Mouse (Mus musculus): ENCODE results near the gene Vwf. TPM values are rescaled to one million over a fixed set of nuclear protein-coding genes. Genes with fewer than 3 reads are reported as not detected.

Vwf gene
- polyA plus RNA-seq, 1 experiment from 2014 or later, result 9.8 TPM

GRCm38 (mm10) chr6:125539423-125539822 lies 7.2 kb upstream of the Vwf start:
- H3K9me3 ChIP-seq (replicated peaks; ENCODE audit: control insufficient read depth, low read length, poor library complexity, severe bottlenecking), result no peaks in the 10 kb centered on the region
- no peak for ATAC-seq
- no peak overlapping the region for H3K27ac ChIP-seq (ENCODE audit: low read length)
- H3K27me3 ChIP-seq (ENCODE audit: control insufficient read depth, insufficient read depth, low read depth, low read length), result no peaks in the 10 kb centered on the region
- H3K4me2 ChIP-seq (ENCODE audit: low read length), result no peak overlapping the region
- no peak overlapping the region for H3K9ac ChIP-seq (ENCODE audit: low read depth, low read length)
- no peaks in the 10 kb centered on the region for H3K4me1 ChIP-seq (ENCODE audit: control insufficient read depth, insufficient read depth, low read length)
- H3K36me3 ChIP-seq (ENCODE audit: control insufficient read depth, insufficient read depth, low read length), result no peaks in the 10 kb centered on the region
- 75% methylated on average over 8 of the region's 8 CpGs for WGBS
- H3K4me3 ChIP-seq (ENCODE audit: low read depth, low read length), result no peak overlapping the region

DNA sequence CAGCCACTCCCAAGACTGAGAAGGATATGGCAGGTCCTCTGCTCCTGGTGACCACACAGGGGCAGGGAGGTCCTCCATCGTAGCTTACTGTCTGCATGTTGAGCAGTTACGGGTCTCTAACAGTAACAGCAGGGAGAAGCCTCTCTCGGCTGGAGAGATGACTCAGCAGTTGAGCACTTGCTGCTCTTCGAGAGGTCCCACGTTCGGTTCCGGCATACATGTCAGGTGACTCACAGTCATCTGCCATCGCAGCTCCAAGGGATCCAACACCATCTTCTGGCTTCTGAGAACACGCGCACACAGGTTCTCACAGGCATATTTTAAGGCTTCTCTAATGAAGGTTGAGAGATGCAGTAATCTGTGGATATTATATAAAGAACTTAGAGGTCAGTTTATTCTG lies 6.4 kb upstream of the Vwf start:
- H3K27ac ChIP-seq (ENCODE audit: low read length), result no peak overlapping the region
- 93% methylated on average over 10 of the region's 10 CpGs for WGBS
- H3K4me3 ChIP-seq (ENCODE audit: low read depth, low read length), result no peak overlapping the region
- H3K4me2 ChIP-seq (ENCODE audit: low read length), result no peak overlapping the region
- no peak overlapping the region for H3K9ac ChIP-seq (ENCODE audit: low read depth, low read length)
- H3K27me3 ChIP-seq (ENCODE audit: control insufficient read depth, insufficient read depth, low read depth, low read length), result no peaks in the 10 kb centered on the region
- no peaks in the 10 kb centered on the region for H3K36me3 ChIP-seq (ENCODE audit: control insufficient read depth, insufficient read depth, low read length)
- H3K4me1 ChIP-seq (ENCODE audit: control insufficient read depth, insufficient read depth, low read length), result no peaks in the 10 kb centered on the region
- H3K9me3 ChIP-seq (replicated peaks; ENCODE audit: control insufficient read depth, low read length, poor library complexity, severe bottlenecking), result no peaks in the 10 kb centered on the region
- ATAC-seq, result no peak

DNA sequence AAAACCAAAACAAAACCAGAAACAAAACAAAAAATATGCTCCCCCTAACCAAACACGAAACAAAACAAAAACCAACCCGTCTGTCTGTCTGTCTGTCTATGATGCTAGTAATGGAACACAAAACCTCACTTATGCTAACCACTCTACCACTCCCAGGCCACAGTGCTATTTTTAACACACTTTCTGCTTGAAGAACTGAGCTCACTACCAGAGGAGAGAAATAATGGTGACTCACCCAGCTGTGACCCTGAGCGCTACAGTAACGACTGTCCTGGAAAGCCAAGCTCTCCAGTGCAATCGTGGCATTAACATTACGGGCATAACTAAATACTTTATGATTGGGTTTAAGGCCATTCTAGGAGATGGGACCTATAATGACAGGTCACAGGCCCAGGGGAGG lies 5.7 kb upstream of the Vwf start:
- H3K27me3 ChIP-seq (ENCODE audit: control insufficient read depth, insufficient read depth, low read depth, low read length), result no peaks in the 10 kb centered on the region
- ATAC-seq, result no peak
- H3K27ac ChIP-seq (ENCODE audit: low read length), result no peak overlapping the region
- no peak overlapping the region for H3K4me3 ChIP-seq (ENCODE audit: low read depth, low read length)
- WGBS, result 92% methylated on average over 6 of the region's 6 CpGs
- H3K9ac ChIP-seq (ENCODE audit: low read depth, low read length), result no peak overlapping the region
- H3K36me3 ChIP-seq (ENCODE audit: control insufficient read depth, insufficient read depth, low read length), result no peaks in the 10 kb centered on the region
- no peaks in the 10 kb centered on the region for H3K4me1 ChIP-seq (ENCODE audit: control insufficient read depth, insufficient read depth, low read length)
- no peaks in the 10 kb centered on the region for H3K9me3 ChIP-seq (replicated peaks; ENCODE audit: control insufficient read depth, low read length, poor library complexity, severe bottlenecking)
- H3K4me2 ChIP-seq (ENCODE audit: low read length), result no peak overlapping the region

DNA sequence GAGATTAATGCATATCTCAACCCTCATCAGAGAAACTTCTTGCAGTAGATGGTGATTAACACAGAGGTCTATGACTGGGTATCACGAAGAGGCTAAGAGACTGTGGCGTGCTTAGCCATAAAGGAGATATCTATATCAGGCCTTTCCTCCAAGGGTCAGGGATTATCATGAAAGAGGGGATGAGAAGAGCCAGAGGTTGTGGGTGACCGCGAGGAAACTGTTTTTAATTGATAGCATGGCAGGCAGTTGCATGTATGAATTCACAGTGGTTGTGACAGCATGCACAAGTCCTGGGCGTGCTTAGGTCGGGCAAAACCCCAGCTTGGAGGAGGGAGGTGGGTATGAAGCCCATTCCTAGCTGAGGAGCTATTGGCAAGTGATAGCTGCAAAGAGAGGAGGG lies 5.3 kb upstream of the Vwf start:
- no peaks in the 10 kb centered on the region for H3K27me3 ChIP-seq (ENCODE audit: control insufficient read depth, insufficient read depth, low read depth, low read length)
- no peak overlapping the region for H3K9ac ChIP-seq (ENCODE audit: low read depth, low read length)
- no peak for ATAC-seq
- H3K4me3 ChIP-seq (ENCODE audit: low read depth, low read length), result no peak overlapping the region
- H3K4me2 ChIP-seq (ENCODE audit: low read length), result no peak overlapping the region
- H3K27ac ChIP-seq (ENCODE audit: low read length), result no peak overlapping the region
- H3K9me3 ChIP-seq (replicated peaks; ENCODE audit: control insufficient read depth, low read length, poor library complexity, severe bottlenecking), result no peaks in the 10 kb centered on the region
- WGBS, result 88% methylated on average over 6 of the region's 6 CpGs
- H3K36me3 ChIP-seq (ENCODE audit: control insufficient read depth, insufficient read depth, low read length), result no peaks in the 10 kb centered on the region
- no peaks in the 10 kb centered on the region for H3K4me1 ChIP-seq (ENCODE audit: control insufficient read depth, insufficient read depth, low read length)

- WGBS, result 84% methylated on average over 10 of the region's 10 CpGs
- H3K4me3 ChIP-seq (ENCODE audit: low read depth, low read length), result no peak overlapping the region
Observed at GRCm38 (mm10) chr6:125548406-125548805, 1.8 kb downstream of the Vwf start.

DNA sequence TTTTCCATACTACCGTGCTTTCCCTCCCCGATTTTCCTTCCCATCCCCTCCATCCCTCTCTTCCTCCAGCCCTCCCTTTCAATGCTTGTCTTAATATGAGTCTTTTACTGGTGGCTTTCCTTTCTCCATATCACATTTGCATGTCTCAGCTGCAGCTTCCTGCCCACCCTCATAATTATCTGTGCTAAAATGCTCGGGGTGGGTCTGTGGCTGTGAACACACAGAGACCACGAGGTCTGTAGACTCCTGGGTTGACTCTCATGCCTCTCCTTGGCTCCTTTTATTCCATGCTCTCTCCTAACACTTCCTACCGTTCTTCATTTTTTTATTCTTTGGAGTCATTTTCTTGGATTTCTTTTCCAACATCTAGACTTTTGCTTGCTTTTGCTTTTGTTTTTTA lies 3.6 kb downstream of the Vwf start:
- no peaks in the 10 kb centered on the region for H3K27me3 ChIP-seq (ENCODE audit: control insufficient read depth, insufficient read depth, low read depth, low read length)
- H3K9me3 ChIP-seq (replicated peaks; ENCODE audit: control insufficient read depth, low read length, poor library complexity, severe bottlenecking), result no peaks in the 10 kb centered on the region
- no peak overlapping the region for H3K4me2 ChIP-seq (ENCODE audit: low read length)
- no peak overlapping the region for H3K4me3 ChIP-seq (ENCODE audit: low read depth, low read length)
- ATAC-seq, result no peak
- H3K9ac ChIP-seq (ENCODE audit: low read depth, low read length), result no peak overlapping the region
- no peaks in the 10 kb centered on the region for H3K36me3 ChIP-seq (ENCODE audit: control insufficient read depth, insufficient read depth, low read length)
- H3K27ac ChIP-seq (ENCODE audit: low read length), result no peak overlapping the region
- 86% methylated on average over 5 of the region's 5 CpGs for WGBS
- H3K4me1 ChIP-seq (ENCODE audit: control insufficient read depth, insufficient read depth, low read length), result no peaks in the 10 kb centered on the region

More at GRCm38 (mm10) chr6:125548406-125548805, 1.8 kb downstream of the Vwf start:
- no peak for ATAC-seq
- Histone ChIP-seq H3K27ac (ENCODE audit: low read length) (no peak overlapping the region), H3K9ac (ENCODE audit: low read depth, low read length) (no peak overlapping the region), H3K9me3 (replicated peaks; ENCODE audit: control insufficient read depth, low read length, poor library complexity, severe bottlenecking) (no peaks in the 10 kb centered on the region), H3K36me3 (ENCODE audit: control insufficient read depth, insufficient read depth, low read length) (no peaks in the 10 kb centered on the region), H3K4me2 (ENCODE audit: low read length) (no peak overlapping the region), H3K4me1 (ENCODE audit: control insufficient read depth, insufficient read depth, low read length) (no peaks in the 10 kb centered on the region), H3K27me3 (ENCODE audit: control insufficient read depth, insufficient read depth, low read depth, low read length) (no peaks in the 10 kb centered on the region)

GRCm38 (mm10) chr6:125552760-125553159 lies 6.2 kb downstream of the Vwf start:
- WGBS, result 84% methylated on average over 6 of the region's 6 CpGs
- no peak overlapping the region for H3K9ac ChIP-seq (ENCODE audit: low read depth, low read length)
- no peak for ATAC-seq
- H3K4me1 ChIP-seq (ENCODE audit: control insufficient read depth, insufficient read depth, low read length), result no peaks in the 10 kb centered on the region
- no peaks in the 10 kb centered on the region for H3K9me3 ChIP-seq (replicated peaks; ENCODE audit: control insufficient read depth, low read length, poor library complexity, severe bottlenecking)
- no peak overlapping the region for H3K4me3 ChIP-seq (ENCODE audit: low read depth, low read length)
- H3K27ac ChIP-seq (ENCODE audit: low read length), result no peak overlapping the region
- no peak overlapping the region for H3K4me2 ChIP-seq (ENCODE audit: low read length)
- H3K27me3 ChIP-seq (ENCODE audit: control insufficient read depth, insufficient read depth, low read depth, low read length), result no peaks in the 10 kb centered on the region
- H3K36me3 ChIP-seq (ENCODE audit: control insufficient read depth, insufficient read depth, low read length), result no peaks in the 10 kb centered on the region

DNA sequence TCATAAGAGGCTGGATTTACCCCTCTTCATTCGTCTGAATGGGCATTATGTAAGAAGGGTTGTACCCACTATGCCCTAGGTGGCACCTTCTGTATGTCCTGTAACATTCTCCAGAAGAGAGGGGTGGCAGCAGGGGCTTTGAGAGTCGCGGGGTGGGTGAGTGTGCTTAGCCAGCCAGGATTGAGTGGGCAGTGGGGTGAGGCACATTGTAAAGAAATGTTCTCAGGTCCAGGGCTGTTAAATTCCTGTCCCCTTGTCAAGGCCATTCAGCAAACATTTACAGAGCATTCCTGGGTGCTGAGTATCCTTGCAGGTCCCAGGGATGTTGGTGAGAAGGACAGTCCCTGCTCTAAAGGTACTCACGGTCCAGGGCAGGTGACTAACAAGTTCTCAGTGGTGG lies 7.0 kb downstream of the Vwf start:
- 81% methylated on average over 4 of the region's 4 CpGs for WGBS
- H3K4me1 ChIP-seq (ENCODE audit: control insufficient read depth, insufficient read depth, low read length), result no peaks in the 10 kb centered on the region
- H3K4me2 ChIP-seq (ENCODE audit: low read length), result no peak overlapping the region
- ATAC-seq, result no peak
- no peaks in the 10 kb centered on the region for H3K27me3 ChIP-seq (ENCODE audit: control insufficient read depth, insufficient read depth, low read depth, low read length)
- H3K9me3 ChIP-seq (replicated peaks; ENCODE audit: control insufficient read depth, low read length, poor library complexity, severe bottlenecking), result no peaks in the 10 kb centered on the region
- H3K4me3 ChIP-seq (ENCODE audit: low read depth, low read length), result no peak overlapping the region
- no peaks in the 10 kb centered on the region for H3K36me3 ChIP-seq (ENCODE audit: control insufficient read depth, insufficient read depth, low read length)
- no peak overlapping the region for H3K27ac ChIP-seq (ENCODE audit: low read length)
- no peak overlapping the region for H3K9ac ChIP-seq (ENCODE audit: low read depth, low read length)

DNA sequence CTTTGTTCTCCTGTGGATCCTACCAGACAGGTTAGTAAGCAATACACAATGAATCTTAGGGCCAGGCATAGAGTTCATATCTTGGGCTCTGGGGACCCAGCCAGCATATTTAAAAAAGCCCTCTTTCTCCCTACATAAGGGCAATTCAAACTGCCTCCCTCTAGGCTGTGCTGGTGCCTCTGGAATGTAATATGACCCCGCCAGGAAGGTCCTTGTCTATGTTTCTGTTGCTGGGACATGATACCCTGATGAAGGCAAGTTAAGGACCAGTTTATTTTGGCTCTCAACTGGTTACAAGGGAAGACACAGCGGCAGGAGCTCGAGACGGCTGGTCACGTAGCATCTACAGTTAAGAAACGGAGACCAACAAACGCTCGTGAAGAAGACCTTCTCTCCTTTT lies 12.3 kb downstream of the Vwf start:
- H3K4me1 ChIP-seq (ENCODE audit: control insufficient read depth, insufficient read depth, low read length), result no peaks in the 10 kb centered on the region
- H3K4me3 ChIP-seq (ENCODE audit: low read depth, low read length), result no peak overlapping the region
- no peak overlapping the region for H3K27ac ChIP-seq (ENCODE audit: low read length)
- H3K9me3 ChIP-seq (replicated peaks; ENCODE audit: control insufficient read depth, low read length, poor library complexity, severe bottlenecking), result no peaks in the 10 kb centered on the region
- 91% methylated on average over 8 of the region's 8 CpGs for WGBS
- no peaks in the 10 kb centered on the region for H3K36me3 ChIP-seq (ENCODE audit: control insufficient read depth, insufficient read depth, low read length)
- ATAC-seq, result no peak
- H3K9ac ChIP-seq (ENCODE audit: low read depth, low read length), result no peak overlapping the region
- H3K27me3 ChIP-seq (ENCODE audit: control insufficient read depth, insufficient read depth, low read depth, low read length), result no peaks in the 10 kb centered on the region
- H3K4me2 ChIP-seq (ENCODE audit: low read length), result no peak overlapping the region

- H3K4me2 ChIP-seq (ENCODE audit: low read length), result no peak overlapping the region
- WGBS, result 81% methylated on average over 5 of the region's 5 CpGs
- no peaks in the 10 kb centered on the region for H3K9me3 ChIP-seq (replicated peaks; ENCODE audit: control insufficient read depth, low read length, poor library complexity, severe bottlenecking)
- H3K27ac ChIP-seq (ENCODE audit: low read length), result no peak overlapping the region
- no peak for ATAC-seq
- H3K4me1 ChIP-seq (ENCODE audit: control insufficient read depth, insufficient read depth, low read length), result no peaks in the 10 kb centered on the region
- no peak overlapping the region for H3K4me3 ChIP-seq (ENCODE audit: low read depth, low read length)
- no peak overlapping the region for H3K9ac ChIP-seq (ENCODE audit: low read depth, low read length)
- H3K36me3 ChIP-seq (ENCODE audit: control insufficient read depth, insufficient read depth, low read length), result no peaks in the 10 kb centered on the region
- no peaks in the 10 kb centered on the region for H3K27me3 ChIP-seq (ENCODE audit: control insufficient read depth, insufficient read depth, low read depth, low read length)
Observed at GRCm38 (mm10) chr6:125561031-125561430, 14.5 kb downstream of the Vwf start.
